Mouse (Mus musculus): ENCODE data around the gene Fam133b. TPM values are rescaled to one million over a fixed set of nuclear protein-coding genes. Genes with fewer than 3 reads are reported as not detected.
A peak's percentile ranks its signal among the peaks of the same experiment; 100 is the strongest.

Fam133b gene
- polyA plus RNA-seq, 1 experiment: 30.0 TPM

DNA sequence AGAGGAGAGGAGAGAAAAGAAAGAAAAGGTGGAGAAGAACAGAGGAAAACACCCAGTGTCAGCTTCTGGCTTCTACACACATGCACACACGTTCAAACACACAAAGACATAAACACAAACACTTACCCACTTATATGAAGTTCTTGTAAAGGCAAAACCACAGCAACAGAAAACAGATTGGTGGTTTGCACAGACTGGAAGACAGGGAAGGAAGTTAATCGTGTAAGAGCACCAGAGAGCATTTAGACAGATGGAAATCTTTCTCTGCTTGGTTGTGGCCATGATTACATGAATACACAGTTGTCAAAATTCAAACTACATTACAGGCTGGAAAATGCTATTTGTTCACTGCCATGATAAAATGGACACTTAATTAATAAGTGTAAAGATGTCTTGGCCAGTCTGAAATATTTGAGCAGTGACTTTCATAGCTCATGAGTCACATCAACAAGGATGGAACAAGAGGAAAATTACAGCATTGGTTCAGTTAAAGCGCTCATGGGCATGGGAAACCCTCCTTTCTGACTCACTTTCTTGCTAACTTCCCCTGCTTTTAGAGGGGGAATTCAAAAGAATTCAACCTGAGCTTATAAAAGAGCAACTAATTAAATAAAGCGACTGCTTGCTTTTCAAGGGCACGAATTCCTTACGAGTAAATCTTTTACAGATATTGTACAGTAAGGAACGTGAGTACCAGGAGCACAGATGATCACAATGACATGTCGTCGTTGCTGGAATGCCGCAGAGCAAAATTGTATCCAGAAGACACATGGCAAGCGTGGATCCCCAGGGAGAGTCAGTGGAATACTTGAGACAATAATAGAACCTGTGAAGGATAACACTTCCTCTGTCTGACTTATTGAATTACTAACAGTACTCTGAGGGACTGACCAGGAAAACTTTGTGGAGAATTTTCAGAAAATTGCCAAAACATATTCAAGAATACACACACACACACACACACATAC lies 4.8 kb upstream of the Fam133b start:
- no peak for TF ChIP-seq POLR2A (IDR thresholded peaks at IDR 0.05; ENCODE audit: low read depth, low read length)
- no peak for TF ChIP-seq CTCF (IDR thresholded peaks at IDR 0.05; ENCODE audit: borderline replicate concordance, insufficient read depth, low read length)
- H3K4me1 ChIP-seq (ENCODE audit: control insufficient read depth, insufficient read depth, low read length): no peaks in the 10 kb centered on the region; the same call in 1 of the 2 replicates
- peak overlapping the region; percentile 86 for H3K27ac ChIP-seq (ENCODE audit: insufficient read depth, low read length)
- H3K4me3 ChIP-seq (ENCODE audit: insufficient read depth, low read length): no peak overlapping the region

DNA sequence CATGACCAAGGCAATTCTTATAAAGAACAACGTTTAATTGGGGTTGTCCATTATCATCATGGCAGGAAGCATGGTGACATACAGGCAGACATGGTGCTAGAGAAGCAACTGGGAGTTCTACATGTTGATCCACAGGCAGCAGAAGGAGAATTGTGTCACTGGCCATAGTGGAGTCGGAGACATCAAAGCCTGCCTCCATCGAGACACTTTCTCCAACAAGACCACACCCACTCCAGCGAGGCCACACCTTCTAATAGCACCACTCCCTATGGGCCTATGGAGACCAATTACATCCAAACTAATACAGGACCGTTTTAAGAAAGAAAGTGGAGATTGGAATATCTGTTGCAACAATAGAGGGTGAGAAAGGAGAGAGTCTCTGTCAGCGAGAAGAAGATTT lies 1.8 kb upstream of the Fam133b start:
- Histone ChIP-seq H3K4me1 (ENCODE audit: control insufficient read depth, insufficient read depth, low read length) (peaks cover 7% of the 10 kb centered on the region), H3K27ac (ENCODE audit: insufficient read depth, low read length) (no peak overlapping the region), H3K4me3 (ENCODE audit: insufficient read depth, low read length) (no peak overlapping the region)
- TF ChIP-seq CTCF (IDR thresholded peaks at IDR 0.05; ENCODE audit: borderline replicate concordance, insufficient read depth, low read length) (no peak), POLR2A (IDR thresholded peaks at IDR 0.05; ENCODE audit: low read depth, low read length) (no peak)

DNA sequence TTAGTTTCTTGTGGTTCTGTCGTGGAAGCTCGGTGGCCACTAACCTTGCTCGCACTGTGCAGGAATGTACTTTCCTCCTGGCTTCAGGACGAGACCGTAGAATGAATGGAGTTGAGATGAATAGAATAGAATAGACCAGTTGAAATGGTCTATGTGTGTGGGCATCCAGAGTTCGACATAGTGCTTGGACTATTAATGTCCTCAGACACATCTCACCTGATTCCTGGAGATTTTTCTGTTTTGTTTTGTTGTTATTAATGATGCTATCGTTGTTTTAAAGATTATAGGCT lies 792 bp downstream of the Fam133b start:
- TF ChIP-seq POLR2A (IDR thresholded peaks at IDR 0.05; ENCODE audit: low read depth, low read length) (no peak), CTCF (IDR thresholded peaks at IDR 0.05; ENCODE audit: borderline replicate concordance, insufficient read depth, low read length) (no peak)
- Histone ChIP-seq H3K27ac (ENCODE audit: insufficient read depth, low read length) (no peak overlapping the region), H3K4me1 (ENCODE audit: control insufficient read depth, insufficient read depth, low read length) (peaks cover 7% of the 10 kb centered on the region; the same call in 1 of the 2 replicates), H3K4me3 (ENCODE audit: insufficient read depth, low read length) (peak overlapping the region; percentile 82)

DNA sequence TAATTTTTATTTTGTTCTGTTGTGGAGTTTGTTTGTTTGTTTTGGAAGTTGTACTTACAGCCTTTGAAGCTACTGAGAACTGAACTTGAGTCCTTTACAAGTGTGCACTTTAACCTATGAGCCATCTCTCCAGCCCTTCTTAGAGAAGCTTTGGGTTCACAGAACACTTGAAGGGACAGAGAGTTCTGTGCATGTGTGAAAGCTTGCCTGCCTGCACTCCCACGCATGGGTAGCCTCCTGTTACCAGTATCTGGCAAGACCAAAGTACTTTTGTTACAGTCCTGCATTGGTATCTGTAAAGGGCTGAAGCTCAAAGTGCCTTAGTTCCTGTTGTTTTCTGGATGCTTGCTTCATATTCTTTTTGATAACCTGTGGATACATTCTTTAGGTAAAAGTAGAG lies 2.6 kb downstream of the Fam133b start:
- H3K4me3 ChIP-seq (ENCODE audit: insufficient read depth, low read length): no peak overlapping the region
- TF ChIP-seq CTCF (IDR thresholded peaks at IDR 0.05; ENCODE audit: borderline replicate concordance, insufficient read depth, low read length) (no peak), POLR2A (IDR thresholded peaks at IDR 0.05; ENCODE audit: low read depth, low read length) (no peak)

DNA sequence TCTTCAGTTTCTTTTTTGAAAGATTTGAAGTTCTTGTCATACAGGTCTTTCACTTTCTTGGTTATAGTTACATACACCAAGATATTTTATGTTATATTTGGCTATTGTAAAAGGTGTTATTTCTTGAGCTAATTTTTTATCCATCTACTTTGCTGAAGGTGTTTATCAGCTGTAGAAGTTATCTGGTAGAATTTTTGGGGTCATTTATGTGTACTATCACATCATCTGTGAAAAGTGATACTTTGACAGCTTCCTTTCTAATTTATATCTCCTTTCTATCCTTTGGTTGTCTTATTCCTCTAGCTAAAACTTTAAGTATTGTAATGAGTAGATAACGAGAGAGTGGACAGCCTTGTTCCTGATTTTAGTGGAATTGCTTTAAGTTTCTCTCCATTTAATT lies 7.8 kb downstream of the Fam133b start:
- Histone ChIP-seq H3K27ac (ENCODE audit: insufficient read depth, low read length) (no peak overlapping the region), H3K4me3 (ENCODE audit: insufficient read depth, low read length) (no peak overlapping the region), H3K4me1 (ENCODE audit: control insufficient read depth, insufficient read depth, low read length) (no peaks in the 10 kb centered on the region; the same call in 1 of the 2 replicates)
- TF ChIP-seq CTCF (IDR thresholded peaks at IDR 0.05; ENCODE audit: borderline replicate concordance, insufficient read depth, low read length) (no peak), POLR2A (IDR thresholded peaks at IDR 0.05; ENCODE audit: low read depth, low read length) (no peak)

More for the DNA sequence above, 2.6 kb downstream of the Fam133b start:
- Histone ChIP-seq H3K4me1 (ENCODE audit: control insufficient read depth, insufficient read depth, low read length) (peaks cover 7% of the 10 kb centered on the region; the same call in 1 of the 2 replicates), H3K27ac (ENCODE audit: insufficient read depth, low read length) (no peak overlapping the region)

DNA sequence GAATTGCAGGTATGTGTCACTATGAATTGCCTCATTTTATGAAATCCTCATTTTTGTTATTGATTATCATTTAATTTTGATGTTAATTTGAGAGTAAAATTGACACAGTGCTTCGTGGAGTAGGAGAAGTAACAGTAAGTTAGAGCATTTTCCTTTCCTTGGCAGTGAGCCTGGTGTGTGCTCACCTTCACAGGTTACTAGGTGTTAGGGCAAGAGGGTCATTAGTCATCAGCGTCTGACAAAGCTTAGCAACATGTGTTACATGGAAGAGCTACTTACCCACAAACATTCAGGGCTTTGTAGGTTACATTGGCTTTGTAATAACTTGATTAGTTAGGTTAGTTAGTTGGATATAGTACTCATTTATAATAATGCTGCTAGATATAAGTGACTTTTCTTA lies 10.6 kb downstream of the Fam133b start:
- H3K4me1 ChIP-seq (ENCODE audit: control insufficient read depth, insufficient read depth, low read length): no peaks in the 10 kb centered on the region; the same call in 1 of the 2 replicates
- no peak overlapping the region for H3K27ac ChIP-seq (ENCODE audit: insufficient read depth, low read length)
- TF ChIP-seq POLR2A (IDR thresholded peaks at IDR 0.05; ENCODE audit: low read depth, low read length) (no peak), CTCF (IDR thresholded peaks at IDR 0.05; ENCODE audit: borderline replicate concordance, insufficient read depth, low read length) (no peak)
- H3K4me3 ChIP-seq (ENCODE audit: insufficient read depth, low read length): no peak overlapping the region

DNA sequence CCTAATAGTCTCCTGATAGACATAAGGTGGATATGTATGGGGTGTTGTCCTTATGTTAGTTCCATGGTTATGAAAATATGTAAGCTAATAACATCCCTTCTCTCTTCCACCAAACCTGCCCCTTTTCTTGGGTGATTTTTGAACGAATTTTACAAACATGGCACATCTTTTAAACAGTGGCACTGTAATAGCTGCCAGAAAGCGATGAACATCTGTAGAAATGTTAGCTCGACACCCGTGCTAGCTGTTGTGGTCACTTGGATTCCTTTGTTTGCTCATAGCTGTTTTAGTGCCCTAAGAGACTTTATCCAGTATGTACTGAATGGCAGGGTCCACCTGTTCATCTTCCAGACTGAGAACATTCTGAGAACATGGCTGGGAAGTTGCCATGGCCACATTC lies 27.6 kb downstream of the Fam133b start, which contains the start of gene 1700109H08Rik:
1700109H08Rik (plus strand) TSS at position 301 of the 400 bp plus-strand sequence.
- Histone ChIP-seq H3K4me1 (ENCODE audit: control insufficient read depth, insufficient read depth, low read length) (no peaks in the 10 kb centered on the region), H3K27ac (ENCODE audit: insufficient read depth, low read length) (no peak within 1 kb of the TSS), H3K4me3 (ENCODE audit: insufficient read depth, low read length) (no peak within 1 kb of the TSS)
- TF ChIP-seq CTCF (IDR thresholded peaks at IDR 0.05; ENCODE audit: borderline replicate concordance, insufficient read depth, low read length) (no peak), POLR2A (IDR thresholded peaks at IDR 0.05; ENCODE audit: low read depth, low read length) (no peak)

DNA sequence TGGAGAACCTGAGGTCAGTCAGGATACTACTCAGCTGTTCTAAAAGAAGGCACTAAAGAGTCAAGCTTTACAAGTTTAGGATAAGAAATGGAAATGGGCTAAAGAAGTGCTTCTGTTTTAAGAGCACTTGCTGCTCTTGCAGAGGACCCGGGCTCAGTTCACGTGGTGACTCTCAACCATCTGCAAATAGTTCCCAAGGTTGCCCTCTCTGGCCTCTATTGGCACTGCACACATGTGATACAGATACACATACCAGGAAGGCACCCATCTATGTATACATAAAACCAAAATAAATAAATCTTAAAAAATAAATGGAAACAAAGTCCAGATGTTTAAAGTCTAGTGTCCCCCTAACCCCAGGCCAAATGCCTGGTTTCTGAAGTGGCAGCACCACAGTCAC lies 31.2 kb downstream of the Fam133b start:
- TF ChIP-seq CTCF (IDR thresholded peaks at IDR 0.05; ENCODE audit: borderline replicate concordance, insufficient read depth, low read length) (no peak), POLR2A (IDR thresholded peaks at IDR 0.05; ENCODE audit: low read depth, low read length) (no peak)
- no peak overlapping the region for H3K27ac ChIP-seq (ENCODE audit: insufficient read depth, low read length)
- H3K4me1 ChIP-seq (ENCODE audit: control insufficient read depth, insufficient read depth, low read length): no peaks in the 10 kb centered on the region
- no peak overlapping the region for H3K4me3 ChIP-seq (ENCODE audit: insufficient read depth, low read length)

DNA sequence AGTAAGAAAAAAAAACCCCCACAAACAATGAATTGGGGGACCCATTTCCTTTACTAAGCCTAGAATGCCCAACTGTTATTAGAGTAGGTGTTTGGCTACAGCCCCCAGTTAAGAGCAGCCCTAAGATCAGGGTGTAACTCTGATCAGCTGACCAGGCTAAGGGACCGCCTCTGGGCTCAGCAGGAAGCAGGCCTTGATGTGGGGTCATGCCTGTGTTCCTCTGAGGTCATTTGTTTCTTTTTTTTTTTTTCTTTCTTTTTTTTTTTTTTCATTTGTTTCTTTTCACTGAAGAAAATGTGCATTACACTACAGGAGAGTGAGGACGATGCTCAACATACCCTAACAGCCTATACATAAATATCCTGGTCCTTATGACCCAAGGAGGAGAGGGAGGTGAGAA lies 34.3 kb downstream of the Fam133b start:
- H3K4me3 ChIP-seq (ENCODE audit: insufficient read depth, low read length): no peak overlapping the region
- H3K27ac ChIP-seq (ENCODE audit: insufficient read depth, low read length): no peak overlapping the region
- no peaks in the 10 kb centered on the region for H3K4me1 ChIP-seq (ENCODE audit: control insufficient read depth, insufficient read depth, low read length)
- no peak for TF ChIP-seq POLR2A (IDR thresholded peaks at IDR 0.05; ENCODE audit: low read depth, low read length)
- no peak for TF ChIP-seq CTCF (IDR thresholded peaks at IDR 0.05; ENCODE audit: borderline replicate concordance, insufficient read depth, low read length)

DNA sequence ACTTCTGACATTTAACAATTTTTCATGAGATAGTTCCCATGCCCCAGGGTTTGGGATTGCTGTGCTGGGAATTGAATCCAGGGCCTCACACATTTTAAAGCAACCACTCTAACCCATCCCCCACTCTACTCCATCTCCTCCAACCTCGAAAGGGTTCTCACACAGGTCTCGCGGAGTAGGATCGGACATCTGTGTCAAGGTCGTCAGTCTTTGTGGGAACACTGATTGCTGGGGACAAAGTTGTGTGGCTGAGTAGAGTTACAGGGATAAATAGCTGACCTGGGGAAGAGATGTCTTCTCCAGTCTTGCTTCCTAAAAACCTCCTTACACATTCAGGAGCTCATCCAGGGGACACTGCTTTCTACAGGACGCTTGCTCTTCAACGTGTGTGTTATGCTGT lies 35.4 kb downstream of the Fam133b start:
- H3K4me1 ChIP-seq (ENCODE audit: control insufficient read depth, insufficient read depth, low read length): no peaks in the 10 kb centered on the region
- TF ChIP-seq POLR2A (IDR thresholded peaks at IDR 0.05; ENCODE audit: low read depth, low read length) (no peak), CTCF (IDR thresholded peaks at IDR 0.05; ENCODE audit: borderline replicate concordance, insufficient read depth, low read length) (no peak)

More for the DNA sequence above, 35.4 kb downstream of the Fam133b start:
- no peak overlapping the region for H3K27ac ChIP-seq (ENCODE audit: insufficient read depth, low read length)
- H3K4me3 ChIP-seq (ENCODE audit: insufficient read depth, low read length): no peak overlapping the region
